Mouse (Mus musculus) cerebellum, adult 9-10 months (tissue): Measurements from ENCODE around the gene Gbf1.
A peak's percentile ranks its signal among the peaks of the same experiment; 100 is the strongest.

Experiments
- DNase-seq: peaks from one replicate; pipeline ENCODE4 v3.0.0; 2022

Gbf1 gene

DNA sequence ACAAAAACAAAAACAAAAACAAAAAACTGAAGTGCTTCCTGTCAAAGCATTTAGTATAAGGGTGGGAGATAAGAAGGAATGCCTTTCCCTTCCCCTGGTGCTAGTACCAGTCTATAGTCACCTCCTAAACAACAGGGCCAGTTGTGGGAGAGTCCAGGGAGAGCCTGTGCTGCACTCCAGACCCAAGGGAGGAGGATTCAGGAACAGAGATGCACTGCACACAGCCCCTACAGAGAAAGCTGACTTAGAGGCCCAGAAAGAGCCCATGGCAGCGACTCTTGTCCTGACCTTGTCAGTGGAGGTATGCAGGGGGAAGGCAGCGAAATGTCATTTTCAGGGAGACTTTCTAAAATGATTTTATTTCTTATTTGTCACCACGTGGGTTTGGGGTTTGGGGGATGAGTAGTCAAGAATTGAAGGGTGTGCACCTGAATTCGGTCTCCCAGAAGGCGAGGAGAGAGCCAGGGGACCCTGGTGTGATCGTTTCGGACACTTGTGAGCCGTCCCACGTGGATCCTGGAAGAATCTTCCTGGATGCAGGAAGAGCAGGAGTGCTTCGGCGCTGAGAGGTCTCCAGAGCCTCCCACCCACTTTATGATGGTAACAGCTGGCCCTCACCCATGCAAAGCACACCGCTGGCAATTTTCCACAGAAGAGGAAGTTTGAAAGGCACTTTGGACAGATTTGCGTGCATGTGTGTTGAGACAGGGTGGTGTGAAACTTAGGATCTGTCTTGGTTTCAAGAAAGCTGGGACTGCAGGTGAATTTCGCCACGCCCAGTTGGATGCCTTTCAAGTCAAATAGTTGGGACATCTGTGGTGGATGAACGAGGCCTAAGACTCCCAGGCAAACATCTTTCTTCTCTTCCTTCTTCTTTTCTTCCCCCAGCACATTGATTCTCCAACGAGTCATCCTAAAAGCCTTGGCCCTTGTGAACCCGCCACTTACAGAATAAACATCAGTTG is 151.2 kb downstream of the Gbf1 start:
- peak; percentile 42 for DNase-seq

GRCm38 (mm10) chr19:46304216-46304841 is 152.0 kb downstream of the Gbf1 start, which contains the start of gene Nfkb2:
Nfkb2 (plus strand) TSS chr19:46304320.
- peak; percentile 83 for DNase-seq

DNA sequence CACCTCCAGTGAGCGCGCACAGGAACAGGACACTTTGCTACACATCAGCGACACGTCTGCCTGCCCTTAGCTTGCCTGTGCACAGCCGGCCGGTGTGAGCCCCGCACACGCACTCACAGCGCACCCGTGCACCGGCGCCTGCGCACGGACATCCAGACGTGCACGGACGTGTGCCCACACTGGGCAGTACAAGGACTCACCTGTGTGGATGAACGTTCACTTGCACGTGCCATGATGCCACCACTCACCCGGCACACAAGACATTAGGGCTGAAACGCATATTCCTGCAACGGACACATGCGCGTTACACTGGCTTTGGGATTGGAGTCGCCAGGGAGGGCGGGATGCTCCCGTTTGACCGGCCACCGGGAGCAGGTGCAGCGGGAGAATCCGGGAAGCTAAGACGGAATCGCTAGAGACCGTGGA is 152.6 kb downstream of the Gbf1 start:
- peak; percentile 24 for DNase-seq

GRCm38 (mm10) chr19:46305432-46306267 is 153.3 kb downstream of the Gbf1 start:
- DNase-seq: peak; percentile 53

DNA sequence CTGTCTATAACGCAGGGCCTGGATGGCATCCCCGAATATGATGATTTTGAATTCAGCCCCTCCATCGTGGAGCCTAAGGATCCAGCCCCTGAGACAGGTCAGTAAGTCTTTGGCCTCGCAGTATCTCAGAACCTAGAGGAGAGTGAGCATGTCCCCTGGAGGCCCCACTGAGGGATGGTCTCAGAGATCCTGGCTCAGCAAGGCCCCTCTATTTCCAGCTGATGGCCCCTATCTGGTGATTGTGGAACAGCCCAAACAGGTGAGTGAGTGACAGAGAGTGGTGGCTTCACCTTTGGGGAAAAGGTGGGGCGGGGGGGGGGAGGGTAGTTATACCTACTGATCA is 153.9 kb downstream of the Gbf1 start:
- DNase-seq: no peak

GRCm38 (mm10) chr19:46306751-46307289 is 154.5 kb downstream of the Gbf1 start:
- DNase-seq: peak; percentile 27

DNA sequence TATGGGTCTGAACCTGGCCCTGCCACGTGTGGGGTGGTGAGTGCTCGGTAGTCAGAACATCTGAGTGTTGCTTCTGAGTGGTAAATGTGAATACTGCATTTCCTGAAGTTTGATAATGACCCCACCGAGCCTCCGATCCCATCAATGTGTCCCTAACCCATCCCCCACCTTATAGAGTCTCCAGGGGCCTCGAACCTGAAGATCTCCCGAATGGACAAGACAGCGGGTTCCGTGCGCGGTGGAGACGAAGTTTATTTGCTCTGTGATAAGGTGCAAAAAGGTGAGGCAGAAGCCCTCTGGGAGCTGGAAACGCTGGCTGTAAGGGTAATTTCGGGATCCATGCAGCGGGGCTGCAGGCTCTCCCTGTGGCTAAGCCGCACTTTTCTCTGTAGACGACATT is 155.5 kb downstream of the Gbf1 start:
- peak; percentile 48 for DNase-seq

DNA sequence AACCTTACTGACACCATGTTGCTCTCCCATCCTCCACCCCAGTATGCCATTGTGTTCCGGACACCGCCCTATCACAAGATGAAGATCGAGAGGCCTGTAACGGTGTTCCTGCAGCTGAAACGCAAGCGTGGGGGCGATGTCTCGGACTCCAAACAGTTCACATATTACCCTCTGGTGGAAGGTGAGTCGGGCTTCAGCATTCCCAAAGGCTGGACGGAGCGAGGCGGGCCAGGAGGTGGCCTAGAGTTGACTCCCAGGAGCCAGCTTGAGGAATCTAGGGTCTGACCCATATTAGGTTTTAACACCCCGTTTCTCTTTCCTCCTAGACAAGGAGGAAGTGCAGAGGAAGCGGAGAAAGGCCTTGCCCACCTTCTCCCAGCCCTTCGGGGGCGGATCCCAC is 156.0 kb downstream of the Gbf1 start:
- DNase-seq: peak; percentile 53

- peak; percentile 87 for DNase-seq
These were observed 156.6 kb downstream of the Gbf1 start for GRCm38 (mm10) chr19:46308706-46309435.

DNA sequence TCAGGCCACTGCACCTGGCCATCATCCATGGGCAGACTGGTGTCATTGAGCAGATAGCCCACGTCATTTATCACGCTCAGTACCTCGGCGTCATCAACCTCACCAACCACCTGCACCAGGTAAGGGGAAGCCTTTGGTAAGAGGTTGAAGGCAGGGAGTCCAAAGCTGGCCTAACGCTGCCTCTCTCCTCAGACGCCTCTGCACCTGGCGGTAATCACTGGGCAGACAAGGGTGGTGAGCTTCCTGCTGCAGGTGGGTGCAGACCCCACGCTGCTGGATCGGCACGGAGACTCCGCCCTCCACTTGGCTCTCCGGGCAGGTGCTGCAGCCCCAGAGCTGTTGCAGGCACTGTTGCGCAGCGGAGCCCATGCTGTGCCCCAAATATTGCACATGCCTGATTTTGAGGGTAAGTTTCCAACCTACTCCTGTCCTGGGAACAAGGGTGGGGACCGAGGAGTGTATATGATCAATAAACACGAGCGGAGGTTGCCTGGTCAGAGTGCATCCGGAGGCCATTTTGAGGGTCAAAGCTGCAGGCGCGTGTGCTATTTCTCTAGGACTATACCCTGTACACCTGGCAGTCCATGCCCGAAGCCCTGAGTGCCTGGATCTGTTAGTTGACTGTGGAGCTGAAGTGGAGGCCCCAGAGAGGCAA is 157.5 kb downstream of the Gbf1 start:
- DNase-seq: peak; percentile 36

- DNase-seq: peak; percentile 46
These were observed 158.1 kb downstream of the Gbf1 start for GRCm38 (mm10) chr19:46310312-46310865.

DNA sequence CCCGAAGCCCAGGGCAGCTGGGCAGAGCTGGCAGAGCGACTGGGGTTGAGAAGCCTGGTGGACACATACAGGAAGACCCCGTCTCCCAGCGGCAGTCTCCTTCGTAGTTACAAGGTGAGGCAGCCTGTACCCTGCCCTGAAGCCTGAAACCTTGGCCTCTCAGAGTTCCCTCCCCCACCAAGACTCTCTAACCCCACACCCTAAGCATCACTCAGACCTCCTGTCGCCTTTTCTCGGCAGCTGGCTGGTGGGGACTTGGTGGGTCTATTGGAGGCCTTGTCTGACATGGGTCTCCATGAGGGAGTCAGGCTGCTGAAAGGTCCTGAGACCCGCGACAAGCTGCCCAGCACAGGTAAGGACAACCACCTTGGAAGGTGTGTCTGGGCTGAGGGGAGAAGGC is 159.0 kb downstream of the Gbf1 start:
- peak; percentile 35 for DNase-seq

- no peak for DNase-seq
These were observed 160.3 kb downstream of the Gbf1 start for GRCm38 (mm10) chr19:46312566-46312965.

GRCm38 (mm10) chr19:46313116-46313515 is 160.8 kb downstream of the Gbf1 start:
- DNase-seq: peak; percentile 25

GRCm38 (mm10) chr19:46313591-46313990 is 161.3 kb downstream of the Gbf1 start:
- no peak for DNase-seq

DNA sequence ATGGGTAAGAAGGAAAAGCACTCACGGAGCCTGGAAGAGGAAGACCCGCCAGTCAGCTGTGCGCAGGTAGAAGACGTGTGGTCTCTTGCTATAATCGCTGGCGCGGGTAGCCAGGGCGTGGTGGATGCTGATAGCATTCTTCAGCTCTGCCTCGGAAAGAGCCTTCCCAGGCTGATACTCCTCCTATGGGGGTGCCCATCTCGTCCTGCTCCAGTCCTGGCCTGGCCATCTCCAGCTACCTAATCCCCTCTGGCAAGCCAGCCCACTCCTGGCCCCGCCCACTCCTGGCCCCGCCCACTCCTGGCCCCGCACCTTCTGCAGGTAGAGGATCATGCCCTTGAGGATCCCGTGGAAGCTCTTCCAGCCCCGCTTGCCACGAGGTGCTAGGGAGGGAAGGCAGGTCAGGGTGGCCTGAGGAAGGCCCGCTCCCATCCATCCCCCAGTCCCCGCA is 161.9 kb downstream of the Gbf1 start:
- peak; percentile 51 for DNase-seq

- peak; percentile 26 for DNase-seq
These were observed 162.8 kb downstream of the Gbf1 start for GRCm38 (mm10) chr19:46314872-46315742.

DNA sequence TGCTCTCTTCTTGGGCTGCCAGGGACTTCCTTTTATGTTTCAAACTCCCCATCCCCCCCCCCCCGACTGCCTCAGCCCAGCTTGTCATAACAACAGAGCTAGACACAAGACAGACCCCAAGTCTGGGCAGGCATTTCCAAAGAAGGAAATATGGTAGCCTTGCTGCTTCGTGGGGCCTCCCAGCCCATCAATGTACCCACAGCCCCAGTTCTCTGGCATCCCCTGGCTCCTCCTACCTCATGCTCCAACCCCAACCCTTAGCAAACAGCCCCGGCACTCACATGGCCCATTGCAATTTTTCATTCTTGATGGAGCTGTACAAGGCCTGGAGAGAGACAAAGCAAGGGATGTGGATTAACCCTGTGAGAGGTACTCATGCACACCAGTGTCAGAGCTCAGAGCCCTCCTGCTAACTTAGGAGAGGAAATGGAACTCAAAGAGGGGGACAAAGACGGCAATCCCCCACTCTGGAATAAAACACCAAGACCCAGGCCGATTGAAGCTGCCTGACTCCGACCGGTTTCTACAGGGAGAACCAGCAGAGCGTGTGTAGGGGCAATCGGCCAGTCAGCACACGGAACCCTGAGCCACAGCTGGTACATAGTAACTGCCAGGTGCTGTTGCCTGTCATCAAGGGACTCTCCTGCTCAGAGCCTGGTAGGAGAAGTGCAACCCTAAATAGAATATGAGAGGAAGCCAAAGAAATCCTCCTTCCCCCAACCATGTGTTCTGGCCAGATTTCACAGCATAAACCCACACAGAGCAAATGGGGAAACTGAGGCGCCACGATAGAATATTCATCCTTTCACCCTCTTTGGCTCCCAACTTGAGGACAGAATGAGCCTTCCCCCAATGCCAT is 163.7 kb downstream of the Gbf1 start:
- DNase-seq: peak; percentile 42
